Mouse (Mus musculus): ENCODE measurements at regions not wholly inside any gene's neighbourhood (a gene's known extent, or its start where the extent isn't known, plus 50 kb on each side); places are given as distances from the start of the nearest gene placed in this dataset.

GRCm38 (mm10) chr11:19468373-19468772 lies 449.6 kb upstream of the Meis1 start:
- no peak for DNase-seq (ENCODE audit: low spot score in 2 of 2)

- DNase-seq (ENCODE audit: low spot score in 2 of 2), result no peak
These were observed 450.0 kb upstream of the Meis1 start for GRCm38 (mm10) chr11:19468803-19469202.

DNA sequence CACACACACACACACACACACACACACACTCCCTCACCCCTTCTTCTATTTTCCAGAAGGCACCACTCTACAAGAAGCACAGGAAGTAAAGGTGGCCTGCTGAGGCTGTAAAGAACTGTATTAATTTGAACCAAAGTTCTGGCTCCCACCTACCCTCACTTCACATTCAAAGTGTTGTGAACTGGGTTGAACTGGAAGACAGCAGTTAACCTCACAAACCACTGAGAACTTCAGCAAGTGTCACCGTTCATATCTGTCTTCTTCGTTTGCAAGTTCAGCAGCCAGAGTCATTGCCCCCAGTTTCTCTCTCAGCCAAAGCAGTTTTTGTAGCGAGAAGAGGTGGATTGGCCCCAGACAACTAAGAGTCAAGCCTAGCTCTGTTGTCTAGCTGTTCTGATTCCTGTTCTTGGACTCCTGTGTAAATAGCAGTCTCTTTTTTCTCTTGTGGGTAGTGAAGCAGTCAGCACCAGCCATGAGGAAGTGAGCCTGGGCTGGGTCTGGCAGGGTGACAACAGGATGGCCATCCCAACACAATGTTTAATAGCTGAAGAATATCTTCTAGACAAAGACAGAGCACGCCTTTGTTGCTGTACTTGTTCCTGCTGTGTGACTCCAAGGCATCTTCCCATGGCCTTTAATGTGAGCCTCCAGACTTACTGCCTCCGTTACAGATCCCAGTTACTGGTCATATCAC lies 452.0 kb upstream of the Meis1 start:
- DNase-seq (ENCODE audit: low spot score in 2 of 2), result no peak

DNA sequence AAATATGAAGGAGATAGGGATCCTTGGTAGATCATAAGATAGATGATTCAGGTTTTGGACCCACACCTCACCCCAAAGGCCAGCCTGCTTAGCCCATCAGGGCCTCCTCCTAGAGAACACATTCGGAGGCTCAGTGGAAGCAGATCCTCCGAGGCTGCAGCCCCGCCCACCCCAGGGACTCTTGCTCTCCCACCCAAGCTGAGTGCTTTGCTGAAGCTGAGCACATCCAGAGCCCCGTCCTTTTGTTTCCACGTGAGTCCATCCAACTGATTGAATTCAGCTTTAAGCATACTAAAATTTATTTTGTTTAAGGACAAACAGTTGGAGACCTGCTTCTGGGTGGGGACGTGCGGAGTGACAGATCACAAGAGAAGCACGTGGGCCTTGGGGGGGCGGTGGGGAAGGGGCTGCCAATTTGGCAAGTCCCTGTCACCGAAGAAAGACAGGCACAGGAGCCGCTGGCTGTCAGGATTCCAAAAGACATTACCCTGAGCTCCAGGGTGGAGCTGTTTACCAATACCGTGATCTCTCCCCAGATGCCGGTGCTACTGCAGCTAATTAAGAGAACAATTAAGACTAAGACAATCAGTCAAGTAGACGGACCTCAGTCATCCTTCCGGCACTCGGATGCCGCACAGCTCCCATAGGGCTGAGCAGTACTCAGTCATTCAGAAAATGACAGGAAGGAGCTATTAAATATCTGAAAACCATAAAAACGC lies 448.9 kb upstream of the Spred2 start:
- DNase-seq (ENCODE audit: low spot score in 2 of 2), result no peak

- no peak for DNase-seq (ENCODE audit: low spot score in 2 of 2)
These were observed 431.0 kb upstream of the Spred2 start for GRCm38 (mm10) chr11:19493089-19493756.

GRCm38 (mm10) chr11:19521721-19522120 lies 402.5 kb upstream of the Spred2 start:
- no peak for DNase-seq (ENCODE audit: low spot score in 2 of 2)

GRCm38 (mm10) chr11:19523853-19524487 lies 400.2 kb upstream of the Spred2 start:
- DNase-seq (ENCODE audit: low spot score in 2 of 2), result no peak

DNA sequence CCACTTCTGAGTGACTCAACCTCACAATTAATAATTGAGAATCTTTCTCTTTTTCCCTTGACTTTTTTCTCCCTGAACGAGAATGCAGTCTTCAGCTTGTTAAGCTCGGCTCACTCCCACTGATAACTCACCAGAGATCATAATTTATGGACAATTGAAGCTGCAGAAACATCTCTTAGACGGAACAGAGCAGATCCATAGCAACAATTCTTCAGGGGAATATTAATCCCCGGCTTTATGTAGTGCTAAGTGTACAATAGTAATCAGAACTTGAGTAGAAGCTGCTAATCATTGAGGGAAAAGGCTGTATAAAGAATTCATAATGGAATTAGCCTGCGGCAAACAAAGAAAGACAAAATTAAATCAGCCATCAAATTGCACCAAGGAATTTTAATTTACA lies 395.0 kb upstream of the Spred2 start:
- DNase-seq (ENCODE audit: low spot score in 2 of 2), result no peak

DNA sequence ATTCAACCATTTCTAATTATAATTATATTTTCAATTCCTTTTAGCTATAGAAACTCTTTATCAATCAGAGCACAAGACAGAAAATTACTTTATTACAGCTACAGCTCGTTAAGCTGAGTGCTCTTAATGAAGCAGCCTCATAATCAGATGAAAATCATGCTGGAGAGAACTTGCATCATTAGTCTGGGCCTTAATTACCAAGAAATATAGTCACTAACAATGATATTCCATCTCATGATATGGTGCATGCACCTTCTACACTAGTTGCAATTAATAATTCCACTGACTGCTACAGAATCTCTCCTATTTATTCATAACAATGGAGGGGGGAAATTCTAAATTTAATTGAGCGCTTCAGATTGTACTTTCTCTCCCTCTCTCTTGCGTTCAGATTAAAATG lies 393.5 kb upstream of the Spred2 start:
- no peak for DNase-seq (ENCODE audit: low spot score in 2 of 2)

DNA sequence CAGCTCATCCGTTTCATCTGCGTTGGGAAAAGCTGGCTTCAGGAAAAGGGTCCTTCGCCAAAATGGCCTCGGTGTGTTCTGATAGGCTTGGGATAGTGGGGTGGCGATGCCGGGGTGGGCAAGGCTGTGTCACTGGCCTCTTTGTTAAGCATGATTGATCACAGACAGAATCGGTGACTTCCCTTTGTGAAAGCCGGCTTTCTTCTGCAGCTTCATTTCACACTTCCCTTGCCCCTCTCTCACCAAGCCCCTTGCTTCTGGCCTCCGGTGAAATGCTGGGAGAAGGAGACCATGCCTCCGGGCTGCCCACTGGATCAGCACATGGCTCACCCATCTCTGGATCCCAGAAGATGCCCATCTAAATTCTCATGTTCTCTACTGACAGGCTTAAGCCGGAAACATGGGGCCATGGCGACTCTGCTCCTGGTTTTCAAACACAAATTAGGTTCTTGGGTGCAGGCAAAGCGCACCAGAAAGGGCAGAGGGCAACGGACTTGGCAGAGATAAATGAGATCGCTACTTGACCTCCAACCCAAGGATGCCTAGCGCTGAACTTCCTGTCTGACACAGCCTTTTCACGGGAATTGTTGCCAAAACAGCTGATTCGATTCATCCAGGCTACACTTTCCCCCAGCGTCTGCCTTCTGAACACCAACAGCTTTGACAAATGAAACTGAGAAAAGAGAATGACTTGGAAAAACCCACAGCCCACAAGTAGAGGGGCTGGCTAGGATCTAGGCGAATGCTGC lies 392.7 kb upstream of the Spred2 start:
- no peak for DNase-seq (ENCODE audit: low spot score in 2 of 2)

DNA sequence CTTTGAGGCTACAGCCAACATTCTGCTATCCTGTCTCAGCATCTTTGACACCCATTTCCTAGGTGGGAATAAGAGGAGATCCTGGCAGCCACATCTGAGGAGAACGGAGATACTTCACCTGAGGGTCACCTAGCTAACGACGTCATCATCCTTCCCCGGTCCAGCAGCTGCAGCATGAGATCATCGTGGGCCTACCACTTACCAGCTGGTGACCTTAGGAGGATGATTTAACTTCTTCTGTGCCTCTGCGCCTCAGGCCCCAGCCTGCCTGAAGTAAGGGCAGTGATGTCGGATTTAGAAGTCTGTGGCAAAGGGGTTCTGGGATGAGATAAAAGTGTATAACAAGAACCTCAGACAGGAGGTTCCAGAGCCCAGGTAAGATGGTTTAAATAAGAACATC lies 391.3 kb upstream of the Spred2 start:
- DNase-seq (ENCODE audit: low spot score in 2 of 2), result no peak

DNA sequence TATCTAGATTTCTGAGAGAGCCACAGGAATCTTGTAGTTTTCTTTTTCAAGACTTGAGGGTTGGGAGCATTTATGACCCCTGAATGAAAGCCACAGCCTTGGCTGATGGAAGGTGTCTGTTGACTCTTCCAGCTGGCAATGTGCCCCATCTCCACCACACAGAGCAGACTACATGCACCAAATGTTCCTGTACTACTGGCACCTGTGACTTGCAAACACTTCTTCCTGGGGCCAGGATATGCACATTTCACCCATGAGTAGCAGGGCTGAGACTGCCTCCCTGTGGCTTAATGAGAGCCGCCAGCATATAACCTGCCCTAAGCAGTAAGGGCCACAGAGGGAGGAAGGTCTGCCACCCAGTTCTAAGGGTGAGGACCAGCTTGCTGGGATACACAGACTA lies 390.5 kb upstream of the Spred2 start:
- no peak for DNase-seq (ENCODE audit: low spot score in 2 of 2)

DNA sequence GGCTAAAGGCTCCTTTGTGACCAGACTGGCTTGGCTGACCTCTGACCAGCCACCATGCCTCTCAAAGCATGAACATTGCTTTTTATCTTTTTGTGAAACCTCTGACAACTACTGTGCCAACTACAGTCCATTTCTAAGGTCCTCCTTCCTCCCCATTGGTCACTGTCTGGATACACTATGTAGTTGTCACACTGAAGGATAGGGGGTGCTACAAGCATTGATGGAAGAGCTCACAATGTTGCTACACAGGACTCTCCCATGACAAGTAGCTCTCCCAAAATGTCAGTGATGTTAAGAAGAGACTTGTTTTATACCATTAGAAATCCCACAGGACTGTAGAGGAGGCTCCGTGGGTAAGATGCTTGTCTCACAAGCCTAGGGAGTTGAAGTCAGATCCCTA lies 389.0 kb upstream of the Spred2 start:
- no peak for DNase-seq (ENCODE audit: low spot score in 2 of 2)

- no peak for DNase-seq (ENCODE audit: low spot score in 2 of 2)
These were observed 377.9 kb upstream of the Spred2 start for GRCm38 (mm10) chr11:19546226-19546625.

DNA sequence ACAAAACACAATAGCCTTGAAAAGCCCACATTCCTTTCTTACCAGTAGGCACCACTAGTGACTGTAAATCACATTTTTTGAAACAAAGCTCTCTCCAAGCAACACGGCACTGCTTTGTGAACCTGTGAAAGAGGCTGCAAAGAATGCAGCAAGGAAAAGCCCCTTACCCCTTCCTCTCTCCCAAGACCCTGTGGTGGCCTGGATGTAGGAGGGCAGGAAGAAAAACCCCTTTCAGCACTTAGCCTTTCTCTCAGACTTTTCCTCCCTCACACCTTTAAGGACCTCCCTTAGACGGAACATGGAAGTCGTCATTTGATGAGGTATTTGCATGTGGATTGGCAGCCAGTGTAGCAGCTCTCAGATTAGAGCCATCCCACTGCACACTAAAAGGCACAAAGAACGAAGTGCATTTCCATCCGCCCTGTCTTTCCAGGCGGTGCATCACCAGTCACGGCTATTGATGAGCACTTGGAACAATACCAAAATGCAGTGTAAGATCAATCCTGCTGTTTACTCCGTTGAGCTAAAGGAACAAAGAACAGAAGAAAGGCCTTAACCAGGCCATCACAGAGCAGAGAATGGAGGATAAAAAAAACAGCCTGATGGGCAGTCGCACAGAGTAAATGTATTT lies 369.7 kb upstream of the Spred2 start:
- no peak for DNase-seq (ENCODE audit: low spot score in 2 of 2)

GRCm38 (mm10) chr11:19554947-19555770 lies 369.0 kb upstream of the Spred2 start:
- DNase-seq (ENCODE audit: low spot score in 2 of 2), result no peak

- DNase-seq (ENCODE audit: low spot score in 2 of 2), result no peak
These were observed 363.7 kb upstream of the Spred2 start for GRCm38 (mm10) chr11:19560452-19560851.

- DNase-seq (ENCODE audit: low spot score in 2 of 2), result no peak
These were observed 361.5 kb upstream of the Spred2 start for GRCm38 (mm10) chr11:19562668-19563067.

GRCm38 (mm10) chr11:19585228-19585627 lies 338.9 kb upstream of the Spred2 start:
- DNase-seq (ENCODE audit: low spot score in 2 of 2), result no peak
